Mouse (Mus musculus): Measurements from ENCODE around the gene Btn1a1. TPM values are rescaled to one million over a fixed set of nuclear protein-coding genes. Genes with fewer than 3 reads are reported as not detected.

Gene Btn1a1
- total RNA-seq, 2 experiments from 2014 or later = not detected

DNA sequence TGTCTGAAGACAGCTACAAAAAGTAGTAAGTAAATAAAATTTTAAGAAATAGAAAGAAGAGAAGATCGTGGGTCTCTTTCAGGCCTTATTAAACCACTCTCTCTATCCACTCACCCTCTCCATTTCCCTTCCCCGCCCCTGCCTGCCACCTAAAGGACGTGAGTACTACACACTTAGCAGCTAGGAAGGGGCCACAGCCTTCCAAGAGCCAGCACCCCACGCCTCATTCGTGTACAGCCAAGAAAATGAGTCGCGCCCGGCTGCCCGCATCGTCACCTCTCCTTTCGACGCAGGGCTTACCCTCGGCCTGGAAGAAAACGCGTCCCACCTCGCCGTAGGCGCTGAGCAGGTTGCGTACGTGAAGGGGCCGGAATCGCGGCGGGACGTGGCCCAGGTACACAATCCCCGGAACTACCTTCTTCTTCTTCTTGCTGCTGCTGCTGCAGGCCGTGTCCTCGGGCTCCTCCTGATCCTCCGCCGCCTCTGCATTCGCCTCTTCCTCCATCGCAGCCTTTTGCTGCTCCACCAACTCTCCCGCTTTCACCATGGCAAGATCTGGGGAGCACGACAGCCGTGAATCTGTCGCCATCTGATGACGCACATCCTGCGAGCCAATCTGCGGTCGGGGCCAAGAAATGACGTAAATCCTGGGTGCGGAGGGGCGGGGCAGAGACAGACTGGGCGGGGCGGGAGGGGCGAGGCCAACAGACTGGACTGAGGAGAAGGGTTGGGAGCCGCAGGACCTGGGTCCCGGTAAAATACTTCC, 42.2 kb downstream of the Btn1a1 start, which contains the start of gene Abt1:
Gene Abt1, minus strand, starts transcription at position 581 of the 766 bp plus-strand sequence.
- peak; percentile 93 to 97 for DNase-seq (ENCODE audit: low spot score in 2 of 2)

GRCm38 (mm10) chr13:23422351-23422750, 43.4 kb downstream of the Btn1a1 start:
- DNase-seq (ENCODE audit: low spot score in 2 of 2) = no peak

- DNase-seq (ENCODE audit: low spot score in 2 of 2) = peak in 1 of 2 experiments; percentile 92
These were observed 52.8 kb downstream of the Btn1a1 start for GRCm38 (mm10) chr13:23412630-23413521.

GRCm38 (mm10) chr13:23412211-23412629, 53.5 kb downstream of the Btn1a1 start:
- no peak for DNase-seq (ENCODE audit: low spot score in 2 of 2)

GRCm38 (mm10) chr13:23411311-23412210, 54.1 kb downstream of the Btn1a1 start:
- DNase-seq (ENCODE audit: low spot score in 2 of 2) = peak; percentile 66 to 86

DNA sequence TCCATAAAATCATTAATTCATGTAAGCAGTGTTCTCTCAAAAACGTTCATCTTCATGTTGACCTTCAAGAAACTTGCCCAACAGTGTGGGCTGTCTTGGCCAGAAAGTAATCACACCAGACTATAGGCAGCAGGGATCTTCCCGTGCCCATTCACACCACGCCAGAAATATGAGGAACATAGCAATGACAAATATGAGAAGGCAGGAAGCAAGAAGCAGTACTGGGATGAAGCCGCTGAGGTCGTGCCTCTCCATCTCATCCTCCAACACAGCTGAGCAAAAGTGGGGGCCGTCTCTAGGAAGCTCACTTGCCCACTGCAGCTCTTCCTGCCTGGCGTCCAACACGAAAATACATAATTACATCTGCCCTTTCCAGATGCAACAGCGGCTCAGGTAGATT, 55.1 kb downstream of the Btn1a1 start:
- DNase-seq (ENCODE audit: low spot score in 2 of 2) = no peak

Other genes with a start within 250 kb of the Btn1a1 start
- not detected for gene Vmn1r222, start 230.0 kb downstream of the Btn1a1 start, total RNA-seq (2021)
- gene Vmn1r223, start 218.8 kb downstream of the Btn1a1 start, total RNA-seq (2021) = not detected
- gene Zfp322a, start 96.7 kb downstream of the Btn1a1 start, total RNA-seq (2021) = 10 to 100 TPM; 30.8 to 31.6 TPM
- 1 to 10 TPM; 8.8 to 9.5 TPM for gene Abt1, start 42.0 kb downstream of the Btn1a1 start, total RNA-seq (2021)
- gene Btn2a2, start 23.0 kb upstream of the Btn1a1 start, total RNA-seq (2021) = 1 to 10 TPM in 1 of 2 experiments, under 1 TPM in 1; 0.91 to 1.4 TPM
- gene Hist1h4h, start 65.1 kb upstream of the Btn1a1 start, total RNA-seq (2021) = 100 to 1,000 TPM; 331 to 357 TPM
- 1 to 10 TPM in 1 of 2 experiments, not detected in 1; 3.0 TPM for gene Hist1h2af, start 68.0 kb upstream of the Btn1a1 start, total RNA-seq (2021)
- gene Hist1h3g, start 69.5 kb upstream of the Btn1a1 start, total RNA-seq (2021) = 1 to 10 TPM; 2.1 to 4.9 TPM
- under 1 TPM; 0.43 to 0.54 TPM for gene Hist1h2bh, start 77.5 kb upstream of the Btn1a1 start, total RNA-seq (2021)
- 10 to 100 TPM; 15.1 to 16.5 TPM for gene Hist1h3f, start 78.2 kb upstream of the Btn1a1 start, total RNA-seq (2021)
- gene Hist1h4f, start 85.7 kb upstream of the Btn1a1 start, total RNA-seq (2021) = 100 to 1,000 TPM; 135 to 161 TPM
- 1 to 10 TPM; 3.1 to 4.0 TPM for gene Hist1h1d, start 87.4 kb upstream of the Btn1a1 start, total RNA-seq (2021)
- gene Hist1h3e, start 96.5 kb upstream of the Btn1a1 start, total RNA-seq (2021) = 10 to 100 TPM; 39.8 to 44.6 TPM
- gene Hist1h2ae, start 105.3 kb upstream of the Btn1a1 start, total RNA-seq (2021) = 1 to 10 TPM; 3.9 to 8.2 TPM
- 10 to 100 TPM; 58.3 to 66.2 TPM for gene Hist1h2bg, start 105.5 kb upstream of the Btn1a1 start, total RNA-seq (2021)
- 10 to 100 TPM; 24.1 to 24.2 TPM for gene Hist1h2bf, start 108.3 kb upstream of the Btn1a1 start, total RNA-seq (2021)
- gene Hist1h2ad, start 108.5 kb upstream of the Btn1a1 start, total RNA-seq (2021) = 1 to 10 TPM; 3.8 to 7.1 TPM
- gene Hist1h3d, start 109.9 kb upstream of the Btn1a1 start, total RNA-seq (2021) = 10 to 100 TPM; 11.8 to 13.6 TPM
- 100 to 1,000 TPM; 152 to 153 TPM for gene Hist1h4d, start 115.7 kb upstream of the Btn1a1 start, total RNA-seq (2021)
- 10 to 100 TPM; 10.2 to 11.3 TPM for gene Hist1h2be, start 155.2 kb upstream of the Btn1a1 start, total RNA-seq (2021)
- 10 to 100 TPM; 41.8 to 45.0 TPM for gene Hist1h1e, start 156.7 kb upstream of the Btn1a1 start, total RNA-seq (2021)
- gene Hist1h2ac, start 218.0 kb upstream of the Btn1a1 start, total RNA-seq (2021) = 1 to 10 TPM; 2.3 to 3.4 TPM
- 10 to 100 TPM; 53.5 to 63.1 TPM for gene Hist1h2bc, start 218.3 kb upstream of the Btn1a1 start, total RNA-seq (2021)
- gene Hist1h1t, start 229.9 kb upstream of the Btn1a1 start, total RNA-seq (2021) = not detected
- 100 to 1,000 TPM; 104 to 112 TPM for gene Hist1h4c, start 232.6 kb upstream of the Btn1a1 start, total RNA-seq (2021)
- gene Hfe, start 245.0 kb upstream of the Btn1a1 start, total RNA-seq (2021) = 1 to 10 TPM; 4.1 to 4.2 TPM